ENCODE assay signal across 30 mouse cellular contexts in genomic region chr2:23928836-23929235, GRCm38 (mm10).
"Had no signal": no experiment of that assay in that cellular context is flagged by ENCODE, and none has a peak within 500 bp of the region (broad histone marks: within the 10 kb centered on the region; RNA-seq: fewer than 3 reads in every experiment).

No protein-coding gene starts in this region.

- H3K9me3 ChIP-seq: heart, embryonic 15.5 days; hindbrain, embryonic 13.5 days; hindbrain, embryonic 15.5 days had no signal

- H3K9ac ChIP-seq: heart, embryonic 12.5 days; heart, embryonic 13.5 days; heart, embryonic 15.5 days; hindbrain, embryonic 12.5 days; hindbrain, embryonic 13.5 days; hindbrain, embryonic 14.5 days; hindbrain, embryonic 15.5 days; intestine, embryonic 15.5 days; kidney, embryonic 15.5 days had no signal

- H3K4me2 ChIP-seq: heart, embryonic 11.5 days; heart, embryonic 12.5 days; heart, embryonic 13.5 days; heart, embryonic 15.5 days; hindbrain, embryonic 12.5 days; hindbrain, embryonic 13.5 days; hindbrain, embryonic 14.5 days; hindbrain, embryonic 15.5 days; intestine, embryonic 15.5 days; kidney, embryonic 15.5 days had no signal

- H3K4me1 ChIP-seq: heart, embryonic 10.5 days; heart, embryonic 12.5 days; heart, embryonic 13.5 days; heart, embryonic 15.5 days; hindbrain, embryonic 10.5 days; hindbrain, embryonic 12.5 days; hindbrain, embryonic 13.5 days; hindbrain, embryonic 15.5 days; intestine, embryonic 15.5 days; kidney, embryonic 15.5 days had no signal

- H3K27ac ChIP-seq: heart, adult 2 months; heart, embryonic 10.5 days; heart, embryonic 13.5 days; heart, embryonic 15.5 days; hindbrain, embryonic 10.5 days; hindbrain, embryonic 12.5 days; hindbrain, embryonic 13.5 days; hindbrain, embryonic 14.5 days; hindbrain, embryonic 15.5 days; hindbrain, postnatal 0 days; intestine, embryonic 15.5 days; kidney, embryonic 15.5 days; kidney, postnatal 0 days; layer of hippocampus, adult 2 months; left cerebral cortex, adult 2 months had no signal

- DNase-seq: heart, adult 18-20 months; heart, adult 2 months; heart, postnatal 10 days; heart, postnatal 14 days; heart, postnatal 36 days; heart, postnatal 4 days; kidney, adult 18-20 months; kidney, postnatal 14 days; layer of hippocampus, adult 9-11 months; layer of hippocampus, postnatal 36 days had no signal

- H3K27me3 ChIP-seq: heart, embryonic 12.5 days; heart, embryonic 13.5 days; heart, embryonic 15.5 days; hindbrain, embryonic 12.5 days; hindbrain, embryonic 13.5 days; hindbrain, embryonic 15.5 days; intestine, embryonic 15.5 days; kidney, embryonic 15.5 days had no signal

- H3K36me3 ChIP-seq: heart, embryonic 10.5 days; heart, embryonic 12.5 days; heart, embryonic 13.5 days; heart, embryonic 15.5 days; hindbrain, embryonic 10.5 days; hindbrain, embryonic 12.5 days; hindbrain, embryonic 13.5 days; hindbrain, embryonic 15.5 days; intestine, embryonic 15.5 days; kidney, embryonic 15.5 days had no signal

- H3K4me3 ChIP-seq: heart, adult 2 months; heart, embryonic 10.5 days; heart, embryonic 12.5 days; heart, embryonic 13.5 days; heart, embryonic 15.5 days; hindbrain, embryonic 10.5 days; hindbrain, embryonic 12.5 days; hindbrain, embryonic 13.5 days; hindbrain, embryonic 15.5 days; intestine, embryonic 15.5 days; kidney, embryonic 15.5 days; layer of hippocampus, adult 2 months; left cerebral cortex, adult 2 months had no signal

- ATAC-seq: hindbrain, embryonic 16.5 days; hindbrain, postnatal 0 days; inflammation-experienced regulatory T-cells, adult 6 months; intestine, embryonic 15.5 days; intestine, embryonic 16.5 days; intestine, postnatal 0 days had no signal
